In the genomic region with DNA sequence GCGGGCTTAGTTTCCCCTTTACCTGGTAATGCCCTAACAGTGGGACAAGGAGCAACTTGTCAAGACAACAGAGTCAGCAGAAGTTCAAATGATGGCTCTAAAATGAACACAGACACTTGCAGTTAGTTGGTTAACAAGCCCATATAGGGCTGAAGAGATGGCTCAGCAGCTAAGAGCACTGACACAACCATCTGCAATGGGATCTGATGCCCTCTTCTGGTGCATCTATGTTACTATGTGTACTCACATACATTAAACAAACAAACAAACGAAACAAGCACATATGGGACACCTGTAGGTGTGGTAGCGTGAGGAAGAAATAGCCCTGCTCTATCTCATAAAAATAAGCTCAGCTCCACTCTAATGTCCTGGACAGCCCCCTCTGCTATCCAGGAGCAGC, we compare ENCODE assay signal across 30 mouse cellular contexts. TPM values are rescaled to one million over a fixed set of nuclear protein-coding genes. Genes with fewer than 3 reads are reported as not detected.
DNase-seq lines count a peak whose midpoint lies in the region; ATAC-seq and TF ChIP-seq lines count a peak whose summit lies in the region.
"Had no signal": no experiment of that assay in that cellular context is flagged by ENCODE, and none has a peak within 500 bp of the region (broad histone marks: within the 10 kb centered on the region; RNA-seq: fewer than 3 reads in every experiment).

No protein-coding gene starts in this region.

- DNase-seq in heart, adult 2 months = no peak
- no peak for DNase-seq in heart, postnatal 36 days
- DNase-seq in liver, postnatal 0 days = no peak
- no peak for DNase-seq in liver, embryonic 11.5 days (ENCODE audit: low spot score)
- no peak for DNase-seq in Patski (ENCODE audit: low read depth, low spot score)
- DNase-seq in splenic B cell, adult 2 months (ENCODE audit: low read depth, low spot score) = peak; percentile 63
- no peak for DNase-seq in gastrocnemius, postnatal 25 days
- DNase-seq in natural killer cell, adult 2 months (ENCODE audit: low spot score in 2 of 2) = no peak
- DNase-seq: cerebellum, adult 8-10 months; gastrocnemius, postnatal 36 days; heart, postnatal 10 days; kidney, adult 11 months; kidney, postnatal 10 days; lung, adult 2 months; lung, postnatal 4 days; right cerebral cortex, postnatal 25 days; thymus, adult 2 months had no signal

- no peaks in the 10 kb centered on the region for H3K27me3 ChIP-seq in heart, adult 2 months (ENCODE audit: control insufficient read depth, insufficient read depth, low read length)
- H3K27me3 ChIP-seq in liver, postnatal 0 days (ENCODE audit: insufficient read depth, low read length) = no peaks in the 10 kb centered on the region
- H3K27me3 ChIP-seq in liver, embryonic 11.5 days (replicated peaks; ENCODE audit: control insufficient read depth, insufficient read depth, low read length) = no peaks in the 10 kb centered on the region
- H3K27me3 ChIP-seq in Patski = no peaks in the 10 kb centered on the region
- H3K27me3 ChIP-seq in splenic B cell, adult 2 months (ENCODE audit: control insufficient read depth, insufficient read depth, low read length, poor library complexity, severe bottlenecking) = no peaks in the 10 kb centered on the region
- H3K27me3 ChIP-seq: forebrain, embryonic 13.5 days; limb, embryonic 15.5 days; stomach, embryonic 15.5 days had no signal

- ATAC-seq in liver, postnatal 0 days = no peak
- no peak for ATAC-seq in liver, embryonic 11.5 days (replicated peaks; ENCODE audit: low FRiP score)
- no peak for ATAC-seq in Patski
- ATAC-seq: forebrain, embryonic 13.5 days had no signal

- no peaks in the 10 kb centered on the region for H3K9me3 ChIP-seq in liver, postnatal 0 days (ENCODE audit: low read length)
- no peaks in the 10 kb centered on the region for H3K9me3 ChIP-seq in liver, embryonic 11.5 days (ENCODE audit: control insufficient read depth, low read length)
- H3K9me3 ChIP-seq: forebrain, embryonic 13.5 days; G1E; heart, embryonic 10.5 days; limb, embryonic 15.5 days; midbrain, embryonic 10.5 days; stomach, embryonic 15.5 days had no signal

- 66% methylated on average over 3 of the region's 3 CpGs for WGBS in heart, adult 2 months
- 66% methylated on average over 3 of the region's 3 CpGs for WGBS in liver, postnatal 0 days (ENCODE audit: insufficient replicate concordance)
- WGBS in liver, embryonic 11.5 days = 63% methylated on average over 3 of the region's 3 CpGs

- POLR2A ChIA-PET in Patski (lab: Charles Lee) = interaction anchor here (1.0 kb wide), 2 partner anchors 14 to 15 kb away, joined by 3 to 4 read pairs; no protein-coding TSS in a partner anchor

- H3K4me2 ChIP-seq in liver, postnatal 0 days (ENCODE audit: low read depth, low read length) = no peak overlapping the region
- H3K4me2 ChIP-seq in liver, embryonic 11.5 days = no peak overlapping the region
- H3K4me2 ChIP-seq: forebrain, embryonic 13.5 days; hindbrain, embryonic 14.5 days; limb, embryonic 15.5 days; stomach, embryonic 15.5 days had no signal

- no peaks in the 10 kb centered on the region for H3K79me2 ChIP-seq in heart, adult 2 months (replicated peaks; ENCODE audit: control insufficient read depth, insufficient read depth, low read length)

- H3K4me1 ChIP-seq in heart, adult 2 months (ENCODE audit: control insufficient read depth, insufficient read depth, low read length) = no peaks in the 10 kb centered on the region
- no peaks in the 10 kb centered on the region for H3K4me1 ChIP-seq in liver, postnatal 0 days (ENCODE audit: insufficient read depth)
- no peaks in the 10 kb centered on the region for H3K4me1 ChIP-seq in liver, embryonic 11.5 days (replicated peaks; ENCODE audit: control insufficient read depth, insufficient read depth, low read length)
- H3K4me1 ChIP-seq: forebrain, embryonic 13.5 days; limb, embryonic 15.5 days; midbrain, embryonic 10.5 days; stomach, embryonic 15.5 days had no signal

- in situ Hi-C loops in Patski (cut with MboI; ENCODE audit: low pct_unique_long_range_greater_than_20kb) = no loop called here

- peak; percentile 25 for TF ChIP-seq CTCF in heart, adult 2 months (IDR thresholded peaks at IDR 0.05)
- peak; percentile 55 for TF ChIP-seq CTCF in liver, postnatal 0 days (IDR thresholded peaks at IDR 0.05; ENCODE audit: low read depth)
- TF ChIP-seq CTCF in Patski (IDR thresholded peaks at IDR 0.05) = peak; percentile 44

- CTCF ChIA-PET in Patski (lab: Charles Lee) = interaction anchor here (1.0 to 2.4 kb wide), 9 partner anchors 10 to 43 kb away, joined by 3 to 17 read pairs (median 5); partner anchors contain the start of gene Pold4

- no peaks in the 10 kb centered on the region for H3K36me3 ChIP-seq in heart, adult 2 months (ENCODE audit: control insufficient read depth, insufficient read depth, low read length)
- H3K36me3 ChIP-seq in liver, postnatal 0 days (replicated peaks; ENCODE audit: insufficient read depth, low read length) = no peaks in the 10 kb centered on the region
- no peaks in the 10 kb centered on the region for H3K36me3 ChIP-seq in liver, embryonic 11.5 days (ENCODE audit: control insufficient read depth, insufficient read depth, low read length)
- no peaks in the 10 kb centered on the region for H3K36me3 ChIP-seq in splenic B cell, adult 2 months (ENCODE audit: control insufficient read depth, insufficient read depth, low read length, poor library complexity, severe bottlenecking)
- H3K36me3 ChIP-seq: G1E; heart, embryonic 10.5 days; limb, embryonic 15.5 days; midbrain, embryonic 10.5 days; stomach, embryonic 15.5 days had no signal

- H3K27ac ChIP-seq in heart, adult 2 months = no peak overlapping the region
- no peak overlapping the region for H3K27ac ChIP-seq in liver, postnatal 0 days (ENCODE audit: low read depth)
- H3K27ac ChIP-seq in liver, embryonic 11.5 days (ENCODE audit: low read depth, low read length) = no peak overlapping the region
- H3K27ac ChIP-seq: forebrain, embryonic 13.5 days; heart, embryonic 10.5 days; hindbrain, embryonic 14.5 days; limb, embryonic 15.5 days; midbrain, embryonic 10.5 days; stomach, embryonic 15.5 days had no signal

- no peak for TF ChIP-seq POLR2A in heart, adult 2 months (IDR thresholded peaks at IDR 0.05; ENCODE audit: insufficient read depth, low read depth, low read length)

- intact Hi-C loops in heart, adult 2 months (cut with DNase I) = loop anchor here (5.0 kb wide), 1 partner anchor 35 kb away; no protein-coding TSS in a partner anchor
- intact Hi-C loops in heart, postnatal 36 days (cut with DNase I) = loop anchor here (5.0 kb wide), 1 partner anchor 35 kb away; no protein-coding TSS in a partner anchor

- no peak overlapping the region for H3K4me3 ChIP-seq in heart, adult 2 months
- no peak overlapping the region for H3K4me3 ChIP-seq in liver, postnatal 0 days (ENCODE audit: low read depth, low read length)
- no peak overlapping the region for H3K4me3 ChIP-seq in liver, embryonic 11.5 days (ENCODE audit: low read depth, low read length)
- H3K4me3 ChIP-seq: forebrain, embryonic 13.5 days; heart, embryonic 10.5 days; limb, embryonic 15.5 days; midbrain, embryonic 10.5 days; stomach, embryonic 15.5 days had no signal

- H3K9ac ChIP-seq in heart, adult 2 months (ENCODE audit: low read depth, low read length) = no peak overlapping the region
- no peak overlapping the region for H3K9ac ChIP-seq in liver, postnatal 0 days (replicated peaks)
- H3K9ac ChIP-seq in liver, embryonic 11.5 days (ENCODE audit: low read depth, low read length) = no peak overlapping the region
- H3K9ac ChIP-seq: forebrain, embryonic 13.5 days; hindbrain, embryonic 14.5 days; limb, embryonic 15.5 days; stomach, embryonic 15.5 days had no signal

- no peak for TF ChIP-seq EP300 in heart, adult 2 months (IDR thresholded peaks at IDR 0.05; ENCODE audit: insufficient read depth, low read depth, low read length)
- TF ChIP-seq EP300 in liver, postnatal 0 days (IDR thresholded peaks at IDR 0.05; ENCODE audit: low read depth) = no peak

RNA-seq across cellular contexts. Expression of gene Pold4, which starts 10.7 kb away (rescaled TPM):
- 10 to 100 TPM in 1 of 2 experiments, 1 to 10 TPM in 1; 9.2 to 12.0 TPM for total RNA-seq in heart, adult 2 months (2021)
- polyA plus RNA-seq in heart, adult 2 months (2012; rRNA removed) = 36.9 and 48.1 TPM in 2 replicates
- total RNA-seq in heart, postnatal 36 days (2021) = 10 to 100 TPM; 11.9 to 13.7 TPM
- 28.5 and 31.1 TPM in 2 replicates for polyA plus RNA-seq in liver, postnatal 0 days (2015; fragmentation: Nextera tagmentation; extraction: Ambion mirVana)
- polyA plus RNA-seq in liver, embryonic 11.5 days (2014; fragmentation: Nextera tagmentation; extraction: Ambion mirVana) = 22.1 and 24.9 TPM in 2 replicates
- polyA plus RNA-seq in Patski (2021) = 49.5 TPM
- total RNA-seq in gastrocnemius, postnatal 25 days (2021) = 10 to 100 TPM; 13.0 to 21.1 TPM

RNA-seq across cellular contexts. Expression of gene Ssh3, which starts 26.6 kb away (rescaled TPM):
- 1 to 10 TPM; 6.7 to 7.3 TPM for total RNA-seq in heart, adult 2 months (2021)
- 13.7 and 15.9 TPM in 2 replicates for polyA plus RNA-seq in heart, adult 2 months (2012; rRNA removed)
- 1 to 10 TPM; 7.2 to 8.6 TPM for total RNA-seq in heart, postnatal 36 days (2021)
- 3.3 and 3.4 TPM in 2 replicates for polyA plus RNA-seq in liver, postnatal 0 days (2015; fragmentation: Nextera tagmentation; extraction: Ambion mirVana)
- 3.2 and 3.3 TPM in 2 replicates for polyA plus RNA-seq in liver, embryonic 11.5 days (2014; fragmentation: Nextera tagmentation; extraction: Ambion mirVana)
- polyA plus RNA-seq in Patski (2021) = 71.3 TPM
- total RNA-seq in gastrocnemius, postnatal 25 days (2021) = 1 to 10 TPM; 3.4 to 3.9 TPM

RNA-seq across cellular contexts. Expression of gene AC109138.7, which starts 28.3 kb away (rescaled TPM):
- not detected for total RNA-seq in heart, adult 2 months (2021)
- 15.3 TPM in 1 of 2 replicates, not detected in the other for polyA plus RNA-seq in heart, adult 2 months (2012; rRNA removed)
- not detected for total RNA-seq in heart, postnatal 36 days (2021)
- not detected in 2 replicates for polyA plus RNA-seq in liver, postnatal 0 days (2015; fragmentation: Nextera tagmentation; extraction: Ambion mirVana)
- not detected in 2 replicates for polyA plus RNA-seq in liver, embryonic 11.5 days (2014; fragmentation: Nextera tagmentation; extraction: Ambion mirVana)
- 0.62 TPM for polyA plus RNA-seq in Patski (2021)
- total RNA-seq in gastrocnemius, postnatal 25 days (2021) = not detected
- total RNA-seq: adrenal gland, postnatal 4 days; G1E; gastrocnemius, postnatal 36 days; heart, postnatal 10 days; layer of hippocampus, adult 18-20 months; left cerebral cortex, postnatal 25 days had no signal
- polyA plus RNA-seq: forebrain, embryonic 13.5 days; heart, embryonic 10.5 days; hindbrain, embryonic 14.5 days; limb, embryonic 15.5 days; lung, adult 2 months; midbrain, embryonic 10.5 days; neural tube, embryonic 14.5 days; spleen, adult 2 months; stomach, embryonic 15.5 days; thymus, adult 2 months; urinary bladder, adult 2 months had no signal

RNA-seq across cellular contexts. Expression of gene Clcf1, which starts 28.4 kb away (rescaled TPM):
- 1 to 10 TPM in 1 of 2 experiments, under 1 TPM in 1; 0.55 to 1.0 TPM for total RNA-seq in heart, adult 2 months (2021)
- 2.8 and 5.4 TPM in 2 replicates for polyA plus RNA-seq in heart, adult 2 months (2012; rRNA removed)
- total RNA-seq in heart, postnatal 36 days (2021) = 1 to 10 TPM in 1 of 2 experiments, under 1 TPM in 1; 0.51 to 1.2 TPM
- 0.91 and 1.1 TPM in 2 replicates for polyA plus RNA-seq in liver, postnatal 0 days (2015; fragmentation: Nextera tagmentation; extraction: Ambion mirVana)
- 1.9 and 2.4 TPM in 2 replicates for polyA plus RNA-seq in liver, embryonic 11.5 days (2014; fragmentation: Nextera tagmentation; extraction: Ambion mirVana)
- polyA plus RNA-seq in Patski (2021) = 122 TPM
- total RNA-seq in gastrocnemius, postnatal 25 days (2021) = under 1 TPM; 0.28 to 0.59 TPM
- polyA plus RNA-seq: G1E had no signal

RNA-seq across cellular contexts. Expression of gene Ankrd13d, which starts 40.5 kb away (rescaled TPM):
- total RNA-seq in heart, adult 2 months (2021) = under 1 TPM; 0.34 to 0.60 TPM
- 1.4 and 1.5 TPM in 2 replicates for polyA plus RNA-seq in heart, adult 2 months (2012; rRNA removed)
- total RNA-seq in heart, postnatal 36 days (2021) = under 1 TPM; 0.51 to 0.80 TPM
- polyA plus RNA-seq in liver, postnatal 0 days (2015; fragmentation: Nextera tagmentation; extraction: Ambion mirVana) = 0.54 and 0.92 TPM in 2 replicates
- polyA plus RNA-seq in liver, embryonic 11.5 days (2014; fragmentation: Nextera tagmentation; extraction: Ambion mirVana) = 2.9 and 3.2 TPM in 2 replicates
- polyA plus RNA-seq in Patski (2021) = 25.8 TPM
- under 1 TPM; 0.33 to 0.64 TPM for total RNA-seq in gastrocnemius, postnatal 25 days (2021)
